Mouse (Mus musculus) spleen, postnatal 4 days (tissue): Measurements from ENCODE around the gene Ung.

ENCODE experiments used
- DNase-seq, 2 experiments: peaks; one replicate each; pipeline ENCODE4 v3.0.0; 2022; ENCODE audit warnings: low spot score in 2 of 2

The Ung gene

DNA sequence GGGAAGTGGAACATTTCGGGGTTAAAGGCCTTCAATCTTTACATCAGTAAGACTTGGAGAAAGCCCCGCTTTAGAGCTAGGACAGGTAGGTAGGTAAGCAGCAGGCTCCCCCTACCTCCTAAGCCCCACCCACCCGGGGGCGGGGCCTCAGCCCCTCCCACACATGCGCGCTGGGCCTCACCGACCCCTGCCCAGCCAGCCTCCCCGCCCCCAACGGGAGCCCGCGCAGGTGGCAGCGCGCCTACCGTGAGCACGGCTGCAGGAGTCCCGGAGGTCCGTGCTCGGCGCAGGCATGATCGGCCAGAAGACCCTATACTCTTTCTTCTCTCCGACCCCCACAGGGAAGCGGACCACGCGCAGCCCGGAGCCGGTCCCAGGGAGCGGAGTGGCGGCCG lies at the start of gene Ung:
Gene Ung, plus strand, starts transcription at position 176 of the 395 bp plus-strand sequence.
- DNase-seq, result peak; percentile 61 to 81

DNA sequence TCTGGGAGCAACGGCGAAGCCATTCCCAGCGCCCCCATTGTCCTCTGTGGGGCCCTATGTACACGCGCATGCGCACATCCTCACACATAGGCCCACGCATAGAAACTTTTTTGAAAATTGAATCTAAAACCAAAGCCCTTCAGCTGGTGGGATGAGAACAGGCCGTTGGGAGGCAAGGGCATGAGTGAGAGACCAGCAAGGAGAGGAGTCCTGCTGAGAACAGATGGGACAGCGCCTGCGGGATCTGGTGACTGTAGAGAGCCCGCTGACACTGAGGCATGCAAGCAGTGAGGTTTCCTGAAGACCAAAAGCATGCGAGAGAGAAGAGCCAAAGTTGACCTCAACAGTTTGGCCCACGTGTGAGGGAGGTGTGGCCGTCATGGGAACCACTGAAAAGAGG lies 44.7 kb upstream of the Ung start:
- no peak for DNase-seq

DNA sequence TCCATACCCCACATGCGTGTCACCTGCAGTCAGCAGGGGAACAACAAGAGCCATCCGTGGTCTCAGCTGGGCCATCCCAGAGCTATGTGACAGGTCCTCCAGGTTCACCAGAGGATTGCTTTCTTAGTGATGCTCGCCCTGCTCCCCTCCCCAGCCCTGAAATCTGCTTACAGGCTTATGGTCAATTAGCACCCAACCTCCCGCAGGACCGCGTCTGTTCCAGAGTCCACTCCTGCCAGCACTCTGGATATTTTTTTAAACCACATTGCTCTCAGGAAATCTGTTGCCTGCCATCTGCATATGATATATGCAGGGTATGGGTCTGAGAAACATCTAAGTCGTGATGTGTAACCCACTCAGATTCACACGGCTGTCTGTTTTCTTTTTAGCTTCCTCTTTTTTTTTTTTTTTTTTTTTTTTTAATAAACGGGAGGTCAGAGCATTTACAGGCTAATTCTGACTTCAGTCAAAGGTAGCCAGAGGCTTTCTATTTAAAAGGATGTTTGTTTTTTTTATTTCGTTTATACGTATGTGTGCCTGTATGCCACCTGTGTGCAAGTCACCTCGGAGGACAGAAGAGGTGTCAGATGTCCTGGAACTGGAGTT lies 42.2 kb upstream of the Ung start:
- no peak for DNase-seq

DNA sequence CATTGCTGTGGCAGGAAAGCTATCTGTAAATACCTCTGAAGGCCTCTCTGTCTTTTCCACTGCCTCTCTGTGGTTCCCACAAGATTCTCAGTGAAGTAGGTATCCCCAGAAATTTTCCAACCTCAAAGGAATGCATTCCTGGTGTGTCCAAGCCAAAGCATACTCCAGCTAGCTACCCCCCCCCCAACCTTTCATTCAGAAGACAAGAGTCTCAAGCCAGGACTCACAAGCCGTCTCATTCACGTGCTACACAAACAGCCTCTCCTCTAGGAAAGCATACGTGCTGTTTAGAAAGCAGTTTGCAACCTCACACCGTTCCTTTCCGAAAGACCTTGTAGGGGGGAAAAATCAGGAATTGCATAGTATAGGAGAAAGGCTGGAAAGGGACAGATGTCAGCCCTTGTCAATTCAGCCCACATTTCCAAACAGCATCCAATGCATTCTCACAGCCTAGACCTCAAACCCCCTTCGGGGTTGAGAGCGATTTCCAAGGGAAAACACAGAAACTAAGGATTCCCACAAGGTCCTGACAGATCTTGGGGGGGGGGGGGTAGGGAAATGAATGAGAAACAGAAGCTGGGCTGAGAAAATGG lies 39.7 kb upstream of the Ung start:
- no peak for DNase-seq

DNA sequence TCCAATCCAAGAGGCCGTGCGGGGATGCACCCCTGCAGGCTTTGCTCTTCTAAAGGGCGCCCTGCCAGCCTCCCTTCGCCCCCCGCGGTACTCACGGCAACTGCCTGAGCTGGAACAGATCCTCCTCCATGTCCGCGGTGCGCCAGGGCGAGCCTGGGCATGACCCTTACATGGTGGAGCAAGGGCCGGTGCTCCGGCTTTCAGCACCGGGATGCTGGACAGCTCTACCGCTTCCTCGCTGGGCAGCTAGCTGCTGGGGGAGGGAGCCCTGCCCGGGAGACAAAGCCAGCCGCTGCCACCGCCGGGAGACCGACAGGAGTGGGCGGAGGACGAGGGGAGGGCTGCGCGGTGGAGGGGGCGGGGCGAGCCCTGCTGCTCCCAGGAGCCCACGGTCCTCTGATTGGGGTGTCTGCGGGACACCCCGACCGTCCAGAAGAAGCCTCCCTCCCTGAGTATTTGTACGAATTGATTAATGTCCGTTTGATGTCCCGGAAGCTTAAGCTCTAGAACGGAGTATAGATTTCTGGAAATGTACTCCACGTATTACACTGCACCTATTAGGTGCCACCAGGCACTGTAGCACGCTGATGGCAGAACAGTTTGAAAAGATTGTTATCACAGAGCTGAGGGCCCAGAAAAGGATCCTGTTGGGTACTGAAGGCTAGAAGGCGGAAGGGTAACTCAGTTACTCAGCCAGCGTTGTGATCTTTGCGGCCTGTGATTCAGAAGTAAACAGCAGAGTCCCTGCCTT lies 39.0 kb upstream of the Ung start, which contains the start of gene Svop:
Gene Svop, minus strand, starts transcription at position 514 of the 751 bp plus-strand sequence.
- peak; percentile 50 to 80 for DNase-seq

DNA sequence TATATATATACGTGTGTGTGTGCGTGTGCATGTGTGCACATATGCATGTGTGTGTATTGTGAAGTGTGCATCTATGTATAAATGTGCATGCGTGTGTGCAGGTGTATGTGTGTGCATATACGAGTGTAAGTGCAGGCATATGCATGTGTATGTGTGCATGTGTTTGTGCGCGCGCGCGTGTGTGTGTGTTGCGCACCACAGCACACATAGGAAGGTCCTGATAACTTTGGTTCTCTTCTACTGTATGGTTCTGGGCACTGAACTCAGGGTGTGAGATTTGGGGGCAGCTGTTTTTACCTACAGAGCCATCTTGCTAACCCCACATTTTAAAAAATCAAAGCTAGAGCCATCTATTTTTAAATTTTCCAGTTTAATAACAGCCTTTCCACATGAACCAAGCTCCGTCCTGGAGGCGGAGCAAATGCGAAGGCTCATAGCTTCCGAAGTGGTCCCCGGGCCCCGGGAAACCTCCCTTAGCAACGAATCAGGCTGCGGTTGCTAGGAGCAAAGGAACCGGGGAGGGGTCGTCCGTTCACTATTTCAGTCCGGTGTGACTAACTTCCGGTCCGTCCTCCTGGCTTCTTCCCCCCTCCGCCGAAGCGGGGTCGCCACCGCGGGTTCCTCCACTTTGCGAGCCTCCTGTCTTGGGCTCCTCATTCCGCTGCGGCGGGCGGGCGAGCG lies 30.3 kb upstream of the Ung start:
- DNase-seq, result peak; percentile 84 to 94

DNA sequence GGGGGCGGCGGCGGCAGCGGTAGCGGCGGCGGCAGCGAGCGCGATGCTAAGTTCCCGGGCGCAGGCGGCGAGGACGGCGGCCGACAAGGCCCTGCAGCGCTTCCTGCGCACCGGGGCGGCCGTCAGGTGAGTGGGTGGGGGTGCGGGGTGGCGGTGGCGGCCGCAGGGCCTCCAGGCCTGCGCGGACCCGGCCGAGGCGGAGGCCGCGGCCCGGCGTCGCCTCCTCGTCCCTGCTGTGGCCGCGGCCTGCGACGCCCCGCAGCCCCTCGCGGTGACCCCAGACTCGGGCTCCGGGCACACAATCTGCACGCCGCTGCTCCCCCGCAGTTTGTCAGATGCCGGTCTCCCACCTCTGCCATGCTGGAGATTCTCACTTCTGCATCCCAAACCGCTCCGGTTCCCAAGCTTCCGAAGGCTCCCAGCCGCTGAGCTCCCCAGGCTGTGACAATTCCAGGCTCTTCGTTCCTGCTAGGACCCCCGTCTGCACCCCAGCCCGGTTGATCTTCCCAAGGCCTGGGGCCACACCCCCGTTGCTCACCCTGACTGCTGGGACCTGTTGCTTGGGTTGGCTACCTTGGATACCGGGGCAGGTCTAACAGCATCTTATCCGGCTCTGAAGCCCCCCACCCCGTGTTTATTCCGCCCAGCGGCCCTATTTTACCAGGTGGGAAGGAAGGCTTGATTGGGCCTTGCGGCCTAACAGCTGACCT lies 29.6 kb upstream of the Ung start:
- no peak for DNase-seq

DNA sequence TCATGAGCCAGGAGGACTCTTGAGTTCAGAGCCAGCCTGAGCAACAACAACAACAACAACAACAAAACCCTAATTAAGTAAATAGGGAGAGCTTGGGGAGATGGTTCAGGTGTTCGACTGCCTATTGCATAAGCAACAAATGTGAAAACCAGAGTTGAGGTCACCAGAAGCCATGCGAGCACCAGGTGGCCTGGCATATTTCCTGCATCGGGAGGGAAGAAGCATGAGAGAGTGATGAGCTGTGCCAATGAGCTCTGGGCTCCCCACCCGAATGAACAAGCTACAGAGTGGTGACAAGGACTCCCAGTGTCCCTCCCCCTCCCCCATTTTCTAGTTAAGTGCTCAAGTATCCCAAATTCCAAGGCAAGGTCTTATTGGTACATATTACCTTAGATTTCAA lies 28.3 kb upstream of the Ung start:
- DNase-seq, result no peak

DNA sequence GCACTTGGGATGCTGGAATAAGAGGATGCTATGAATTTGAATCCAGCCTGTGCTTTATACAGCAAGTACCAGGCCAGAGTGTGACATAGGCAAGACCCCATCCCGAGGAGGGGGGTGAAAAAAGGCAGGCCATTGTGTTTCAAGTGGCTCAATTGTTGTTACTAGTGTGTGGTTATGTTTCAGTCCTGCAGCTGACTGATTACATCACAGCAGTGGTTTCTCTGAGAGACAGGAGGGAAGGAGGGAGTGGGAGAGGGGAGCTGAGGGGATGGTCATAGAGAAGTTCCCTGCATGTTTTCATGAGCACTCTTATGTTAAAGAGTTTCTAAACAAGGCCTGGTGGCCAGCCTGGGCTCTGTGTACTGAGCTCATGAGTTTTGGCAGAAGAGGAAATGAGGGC lies 27.4 kb upstream of the Ung start:
- no peak for DNase-seq

DNA sequence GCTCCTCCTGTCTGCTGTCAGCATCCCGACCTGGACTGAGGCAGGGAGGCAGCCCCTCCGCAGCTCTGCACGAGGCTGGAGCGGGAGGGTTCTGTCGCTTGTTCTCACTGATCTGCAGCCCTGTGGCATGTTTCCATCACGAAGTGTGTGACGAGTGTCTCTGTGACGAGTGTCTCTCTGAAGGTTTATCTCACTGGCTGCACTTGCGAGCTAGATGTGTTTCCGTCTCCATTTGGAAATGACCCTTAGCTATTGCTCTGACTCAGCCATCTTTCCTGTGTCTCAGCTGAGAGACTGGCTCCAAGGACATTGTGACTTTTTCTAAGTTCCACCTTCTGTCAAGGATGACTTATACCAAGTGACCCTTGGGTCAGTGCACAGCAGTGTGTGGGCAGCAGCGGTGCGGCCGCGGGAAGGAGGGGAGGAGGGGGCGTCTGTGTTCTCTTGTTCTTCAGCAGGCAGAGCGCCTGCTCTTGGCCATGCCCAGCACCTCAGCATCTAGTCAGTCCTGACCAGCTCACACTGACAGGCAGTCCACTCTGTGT lies 23.7 kb upstream of the Ung start:
- DNase-seq, result no peak

DNA sequence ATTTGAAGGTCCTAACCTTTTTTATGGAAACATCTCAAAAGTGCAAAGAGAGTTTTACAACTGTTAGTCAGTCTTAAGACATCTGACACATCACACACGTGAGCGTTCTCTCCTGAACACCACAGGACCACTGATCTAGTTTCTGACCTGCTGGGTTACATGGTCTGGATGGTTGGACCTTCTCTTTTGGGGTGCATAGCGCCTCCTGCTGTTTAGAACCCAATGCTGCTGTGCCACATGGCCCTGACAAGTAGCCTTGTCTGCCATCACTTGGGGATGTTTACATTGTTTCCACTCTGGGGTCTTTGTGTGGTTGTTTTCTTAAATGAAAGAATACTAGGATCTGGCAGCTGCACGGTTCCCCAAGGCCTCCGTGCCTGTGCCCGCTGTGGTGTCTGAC lies 16.9 kb upstream of the Ung start:
- no peak for DNase-seq

DNA sequence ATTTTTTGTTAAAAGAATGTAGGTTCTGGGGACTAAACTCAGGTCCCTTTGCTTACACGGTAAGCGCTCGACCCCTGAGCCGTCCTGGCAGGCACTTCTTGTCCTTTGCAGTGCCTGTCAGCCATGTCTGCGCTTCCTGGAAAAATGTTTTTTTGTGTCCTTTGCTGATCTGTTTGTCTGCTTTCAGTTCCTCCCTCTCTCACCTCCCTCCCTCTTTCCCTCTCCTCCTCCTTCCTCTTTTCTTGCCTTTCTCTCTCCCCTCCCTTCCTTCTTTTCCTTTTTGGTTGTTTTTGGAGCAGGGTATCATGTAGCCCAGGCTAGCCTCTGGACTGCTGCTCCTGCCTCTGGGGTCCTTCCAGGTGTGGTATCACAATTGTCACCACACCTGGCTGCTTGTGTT lies 15.2 kb upstream of the Ung start:
- DNase-seq, result no peak

DNA sequence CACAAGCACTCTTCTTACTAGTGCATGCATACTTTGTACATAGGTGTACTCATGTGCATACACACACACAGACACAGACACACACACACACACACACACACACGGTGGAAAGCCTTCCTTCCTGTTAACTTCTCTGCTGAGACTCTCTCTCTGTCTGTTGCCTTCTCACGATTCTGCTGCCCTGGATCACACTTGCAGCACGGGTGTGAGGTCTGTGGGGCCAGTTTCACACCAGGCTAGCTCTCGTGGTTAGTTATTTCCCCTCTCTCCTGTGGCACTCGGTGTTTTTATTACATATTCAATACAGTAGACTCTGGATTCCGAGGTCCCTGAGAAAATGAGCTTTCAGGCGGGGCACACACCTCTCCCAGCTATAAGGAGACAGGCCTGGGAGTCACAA lies 13.6 kb upstream of the Ung start:
- no peak for DNase-seq

DNA sequence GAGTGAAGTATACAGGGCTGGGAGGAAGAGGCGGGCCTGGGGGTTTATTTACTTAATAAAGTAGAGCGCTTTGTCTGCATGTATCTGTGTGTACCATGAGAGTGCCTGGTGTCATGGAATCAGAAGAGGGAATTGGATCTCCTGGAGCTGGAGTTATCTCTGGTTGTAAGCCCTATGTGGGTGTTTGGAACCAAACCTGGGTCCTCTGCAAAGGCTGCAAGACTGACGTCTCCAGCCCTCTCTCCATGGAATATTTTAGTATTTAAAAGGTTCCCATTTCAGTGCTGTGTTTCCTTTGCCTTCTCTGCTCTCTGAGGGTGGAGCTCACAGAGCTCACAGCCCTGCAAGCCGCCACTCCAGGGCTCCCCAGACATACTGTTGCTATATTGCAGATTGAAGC lies 10.4 kb upstream of the Ung start:
- DNase-seq, result no peak

DNA sequence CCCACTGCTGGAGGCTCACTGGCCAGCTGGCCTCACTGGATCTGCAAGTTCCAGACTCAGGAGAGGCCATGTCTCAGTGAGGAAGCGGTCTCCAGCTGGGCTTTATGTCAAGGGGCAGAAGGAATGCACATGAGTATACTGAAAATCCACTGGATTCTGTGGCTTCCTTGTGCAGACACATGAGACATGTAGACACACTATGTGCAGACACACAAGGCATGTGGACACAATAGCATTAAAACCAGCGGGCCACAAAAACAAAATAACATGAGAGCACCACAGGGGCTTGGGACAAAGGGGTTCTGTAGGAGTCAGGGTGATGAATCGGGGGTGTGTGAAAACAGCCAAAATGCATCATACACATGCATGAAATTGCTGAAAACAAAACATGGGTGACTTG lies 4.2 kb upstream of the Ung start:
- no peak for DNase-seq

DNA sequence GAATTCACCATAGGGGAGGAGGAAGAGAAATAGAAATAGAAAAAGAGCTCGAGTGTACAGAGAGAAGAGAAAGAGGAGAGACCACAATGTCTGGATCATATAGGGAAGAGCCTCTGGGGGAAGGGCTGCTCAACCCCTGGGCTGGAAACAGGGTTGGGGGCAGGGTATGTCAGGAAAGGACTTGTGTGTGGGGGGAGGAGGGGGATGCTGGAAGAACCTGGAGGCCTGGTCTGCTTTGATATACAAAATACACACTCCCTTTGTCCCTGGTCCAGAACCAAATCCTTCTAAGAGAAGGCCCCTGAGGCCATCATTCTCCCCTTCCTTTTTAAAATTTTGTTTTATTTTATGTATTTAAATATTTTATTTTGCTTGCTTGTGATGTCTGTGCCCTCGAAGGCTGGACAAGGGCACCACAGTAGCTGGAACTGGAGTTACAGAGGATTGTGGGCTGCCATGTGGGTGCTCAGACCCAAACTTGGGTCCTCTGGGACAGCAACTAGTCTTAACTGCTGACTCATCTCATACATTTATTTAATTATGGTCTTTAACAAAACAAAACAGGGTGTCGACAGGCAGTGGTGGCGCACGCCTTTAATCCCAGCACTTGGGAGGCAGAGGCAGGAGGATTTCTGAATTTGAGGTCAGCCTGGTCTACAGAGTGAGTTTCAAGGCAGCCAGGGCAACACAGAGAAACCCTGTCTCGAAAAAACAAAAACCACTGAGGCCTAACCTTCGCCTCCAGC lies 3.5 kb upstream of the Ung start:
- DNase-seq, result no peak

DNA sequence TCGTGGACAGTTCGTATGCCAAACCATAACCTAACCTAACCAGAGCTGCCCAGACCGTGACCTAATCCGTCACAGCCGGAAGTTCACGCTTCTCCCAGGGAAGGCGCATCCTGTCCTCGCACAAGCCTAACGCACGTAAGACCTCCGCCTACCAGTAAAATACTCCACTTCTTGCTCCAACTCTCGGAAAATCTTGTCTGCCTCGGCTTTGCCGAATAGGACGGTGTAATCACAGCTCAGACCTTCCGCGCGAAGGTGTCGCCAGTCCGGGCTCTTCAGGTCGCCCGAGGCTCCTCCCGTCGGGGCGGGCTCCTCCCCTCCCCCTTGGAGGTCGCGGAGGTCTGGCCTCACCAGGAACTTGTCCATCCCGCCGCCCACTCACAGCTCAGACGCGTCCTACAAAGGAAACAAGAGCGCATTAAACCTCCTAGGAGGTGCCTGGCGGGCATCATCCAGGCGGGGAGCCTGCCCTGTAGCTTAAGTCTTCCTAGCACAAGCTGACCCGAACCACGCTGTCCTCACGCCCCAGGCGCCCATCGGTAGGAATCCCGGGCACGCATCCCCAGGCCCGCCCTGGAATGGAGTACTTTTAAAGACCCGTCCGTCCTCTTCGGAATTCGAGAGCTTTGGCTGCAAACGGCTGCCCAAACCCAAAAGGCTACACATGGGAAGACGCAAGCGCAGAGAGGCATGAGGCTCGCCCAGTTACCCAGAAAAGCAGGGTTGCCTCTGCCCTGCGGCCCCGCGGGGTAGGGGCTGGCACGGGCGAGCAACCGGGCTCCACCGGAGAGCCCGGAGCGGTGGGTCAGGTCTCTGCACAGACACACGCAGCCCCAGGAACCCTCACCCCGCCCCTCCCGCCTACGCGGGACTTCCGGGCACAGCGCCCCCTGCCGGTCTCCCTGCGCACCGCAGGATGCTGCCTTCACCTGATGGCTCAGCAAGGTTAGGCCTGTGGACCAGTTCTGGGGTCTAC lies 2.5 kb upstream of the Ung start, which contains the start of gene Alkbh2:
Gene Alkbh2, minus strand, starts transcription at position 845 of the 976 bp plus-strand sequence.
- peak; percentile 83 to 96 for DNase-seq

DNA sequence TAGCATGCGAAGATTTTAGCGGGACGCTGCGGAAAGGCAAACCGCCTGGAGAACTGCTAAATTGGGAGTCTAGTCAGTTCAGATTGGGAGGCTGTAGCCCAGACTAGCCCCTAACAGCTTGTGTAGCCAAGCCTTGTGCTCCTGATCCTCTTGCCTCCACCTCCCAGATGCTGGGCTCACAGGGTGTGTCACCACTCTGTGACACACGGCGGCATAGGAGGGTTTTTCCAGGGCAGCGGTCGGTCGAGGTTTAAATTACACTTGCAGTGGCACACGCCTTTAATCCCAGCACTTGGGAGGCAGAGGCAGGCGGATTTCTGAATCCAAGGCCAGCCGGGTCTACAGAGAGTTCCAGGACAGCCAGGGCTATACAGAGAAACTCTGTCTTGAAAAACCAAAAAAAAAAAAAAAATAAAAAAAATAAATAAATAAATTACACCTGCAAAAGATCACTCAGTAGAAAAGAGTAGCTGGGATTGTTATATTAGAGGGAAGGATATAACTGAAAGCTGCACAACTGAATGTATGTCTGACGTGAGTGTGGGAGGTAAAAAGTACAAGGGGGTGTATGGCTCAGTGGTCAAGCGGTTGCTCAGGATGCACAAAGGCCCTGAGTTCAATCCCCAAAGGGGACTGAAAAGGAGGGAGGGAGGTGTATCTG lies 506 bp upstream of the Ung start:
- no peak for DNase-seq
